In genomic region chr19:7304801-7305200, GRCm38 (mm10) we compare ENCODE assay signal across 16 mouse cellular contexts. TPM values are rescaled to one million over a fixed set of nuclear protein-coding genes. Genes with fewer than 3 reads are reported as not detected.
DNase-seq lines count a peak whose midpoint lies in the region; ATAC-seq lines count a peak whose summit lies in the region.
"Had no signal": no experiment of that assay in that cellular context is flagged by ENCODE, and none has a peak within 500 bp of the region (broad histone marks: within the 10 kb centered on the region; RNA-seq: fewer than 3 reads in every experiment).

No protein-coding gene starts in this region.

- intact Hi-C loops in heart, postnatal 25 days (cut with DNase I), result no loop called here

- 0 out of 2 replicates have a peak overlapping the region, but pooled peaks have one; percentile 11 for H3K27ac ChIP-seq in lung, embryonic 16.5 days (ENCODE audit: low read length)
- H3K27ac ChIP-seq in brown adipose tissue, adult 24 weeks (replicated peaks; ENCODE audit: low read depth, low read length), result peak overlapping the region; percentile 19
- no peak overlapping the region for H3K27ac ChIP-seq in forebrain, embryonic 14.5 days (ENCODE audit: low read depth, low read length)
- H3K27ac ChIP-seq: embryonic facial prominence, embryonic 10.5 days; liver, embryonic 14.5 days had no signal

- H3K9me3 ChIP-seq in lung, embryonic 16.5 days (ENCODE audit: control insufficient read depth, low read length), result no peaks in the 10 kb centered on the region
- H3K9me3 ChIP-seq in forebrain, embryonic 14.5 days (replicated peaks; ENCODE audit: control insufficient read depth, low read length), result no peaks in the 10 kb centered on the region
- H3K9me3 ChIP-seq: embryonic facial prominence, embryonic 10.5 days had no signal

- H3K4me3 ChIP-seq in lung, embryonic 16.5 days (ENCODE audit: low read length), result no peak overlapping the region
- no peak overlapping the region for H3K4me3 ChIP-seq in brown adipose tissue, adult 24 weeks (ENCODE audit: insufficient read depth, low read depth, low read length)
- H3K4me3 ChIP-seq in forebrain, embryonic 14.5 days (ENCODE audit: low read depth, low read length), result no peak overlapping the region
- H3K4me3 ChIP-seq: embryonic facial prominence, embryonic 10.5 days; myocyte had no signal

- no peaks in the 10 kb centered on the region for H3K27me3 ChIP-seq in lung, embryonic 16.5 days (ENCODE audit: control insufficient read depth, insufficient read depth, low read depth, low read length)
- H3K27me3 ChIP-seq in forebrain, embryonic 14.5 days (replicated peaks; ENCODE audit: control insufficient read depth, insufficient read depth, low read length), result no peaks in the 10 kb centered on the region

- peaks cover 52% of the 10 kb centered on the region for H3K4me1 ChIP-seq in lung, embryonic 16.5 days (replicated peaks; ENCODE audit: control insufficient read depth, insufficient read depth, low read length)
- peaks cover 55% of the 10 kb centered on the region for H3K4me1 ChIP-seq in brown adipose tissue, adult 24 weeks (ENCODE audit: control insufficient read depth, insufficient read depth, insufficient read length, low read length)
- H3K4me1 ChIP-seq in forebrain, embryonic 14.5 days (ENCODE audit: control insufficient read depth, insufficient read depth, low read length), result peaks cover 14% of the 10 kb centered on the region

- peak; percentile 20 for DNase-seq in heart, postnatal 25 days (ENCODE audit: low spot score)
- DNase-seq in heart, postnatal 4 days, result no peak
- DNase-seq in lung, postnatal 14 days, result no peak
- peak; percentile 82 for DNase-seq in NIH3T3 (ENCODE audit: low read depth)
- no peak for DNase-seq in forebrain, embryonic 14.5 days (ENCODE audit: low spot score)
- no peak for DNase-seq in embryo, embryonic 9.5 days (ENCODE audit: extremely low spot score)
- DNase-seq: cerebellum, postnatal 14 days; kidney, postnatal 14 days; left cerebral cortex, postnatal 4 days; retina, postnatal 1 day; thymus, postnatal 14 days had no signal

- no peak overlapping the region for H3K4me2 ChIP-seq in lung, embryonic 16.5 days (ENCODE audit: low read depth, low read length)
- H3K4me2 ChIP-seq in forebrain, embryonic 14.5 days (ENCODE audit: low read length), result no peak overlapping the region

- WGBS in lung, embryonic 16.5 days, result 51% methylated on average over 2 of the region's 2 CpGs
- 81% methylated on average over 2 of the region's 2 CpGs for WGBS in forebrain, embryonic 14.5 days

- no peak overlapping the region for H3K9ac ChIP-seq in lung, embryonic 16.5 days (ENCODE audit: low read length)
- H3K9ac ChIP-seq in forebrain, embryonic 14.5 days (ENCODE audit: low read length), result no peak overlapping the region
- H3K9ac ChIP-seq: liver, embryonic 14.5 days had no signal

- H3K36me3 ChIP-seq in lung, embryonic 16.5 days (ENCODE audit: control insufficient read depth, insufficient read depth, low read length), result no peaks in the 10 kb centered on the region
- no peaks in the 10 kb centered on the region for H3K36me3 ChIP-seq in forebrain, embryonic 14.5 days (ENCODE audit: control insufficient read depth, insufficient read depth, low read length)

- ATAC-seq in lung, embryonic 16.5 days (ENCODE audit: low read depth), result peak; percentile 39; the same call in 1 of the 2 replicates
- no peak for ATAC-seq in forebrain, embryonic 14.5 days

RNA-seq across cellular contexts. Expression of gene Mark2, which starts 36.9 kb away (rescaled TPM):
- 10 to 100 TPM; 49.4 to 55.3 TPM for total RNA-seq in heart, postnatal 25 days (2021)
- total RNA-seq in heart, postnatal 4 days (2021), result 10 to 100 TPM; 54.9 to 58.4 TPM
- polyA plus RNA-seq in lung, embryonic 16.5 days (2015; fragmentation: Nextera tagmentation; extraction: Ambion mirVana), result 33.4 and 35.0 TPM in 2 replicates
- polyA plus RNA-seq in brown adipose tissue, adult 24 weeks (2012; ENCODE audit: insufficient read depth, insufficient read length, missing spikeins), result 24.1 and 35.4 TPM in 2 replicates
- polyA plus RNA-seq in forebrain, embryonic 14.5 days (2014; fragmentation: Nextera tagmentation; extraction: Ambion mirVana), result 32.6 and 38.6 TPM in 2 replicates

RNA-seq across cellular contexts. Expression of gene Rcor2, which starts 37.7 kb away (rescaled TPM):
- 1 to 10 TPM; 6.9 to 7.5 TPM for total RNA-seq in heart, postnatal 25 days (2021)
- total RNA-seq in heart, postnatal 4 days (2021), result 10 to 100 TPM; 19.0 to 19.2 TPM
- polyA plus RNA-seq in lung, embryonic 16.5 days (2015; fragmentation: Nextera tagmentation; extraction: Ambion mirVana), result 5.9 and 8.5 TPM in 2 replicates
- 1.0 and 7.8 TPM in 2 replicates for polyA plus RNA-seq in brown adipose tissue, adult 24 weeks (2012; ENCODE audit: insufficient read depth, insufficient read length, missing spikeins)
- polyA plus RNA-seq in forebrain, embryonic 14.5 days (2014; fragmentation: Nextera tagmentation; extraction: Ambion mirVana), result 36.2 and 36.6 TPM in 2 replicates

Comparison
In these comparisons a context has a peak if more than half of its experiments do, and no peak if none do; other contexts are left out.
1. DNase-seq: peak in heart, postnatal 25 days (single experiment) and NIH3T3 (single experiment); none in heart, postnatal 4 days (single experiment), lung, postnatal 14 days (single experiment), forebrain, embryonic 14.5 days (single experiment) and embryo, embryonic 9.5 days (single experiment).